Mouse (Mus musculus) forebrain, embryonic 16.5 days (tissue): ENCODE data around the gene Ric3. TPM values are rescaled to one million over a fixed set of nuclear protein-coding genes. Genes with fewer than 3 reads are reported as not detected.

ENCODE experiments used
- ATAC-seq: fragments of 200-750 bp; cut with Nextera tagmentation; 2 replicates; pipeline ENCODE4 v1.8.0; 2017; ENCODE audit warnings: mild to moderate bottlenecking, moderate library complexity
- H3K27ac ChIP-seq: fragments of 300-500 bp; sonication (generic); 2 replicates; pipeline ENCODE4 v1.5.1; 2014; ENCODE audit warnings: low read length, control low read depth
- H3K27me3 ChIP-seq: fragments of 300-500 bp; sonication (generic); replicated peaks from 2 replicates; pipeline ENCODE4 v1.6.1; 2014; ENCODE audit warnings: low read length; ENCODE audit not compliant: control insufficient read depth, insufficient read depth
- H3K36me3 ChIP-seq: fragments of 300-500 bp; sonication (generic); 2 replicates; pipeline ENCODE4 v1.6.1; 2014; ENCODE audit not compliant: control insufficient read depth, insufficient read depth
- H3K4me1 ChIP-seq: fragments of 300-500 bp; sonication (generic); replicated peaks from 2 replicates; pipeline ENCODE4 v1.6.1; 2014; ENCODE audit warnings: low read length; ENCODE audit not compliant: control insufficient read depth, insufficient read depth
- H3K4me2 ChIP-seq: fragments of 300-500 bp; sonication (generic); 2 replicates; pipeline ENCODE4 v1.6.1; 2014; ENCODE audit warnings: mild to moderate bottlenecking, low read length, control low read depth
- H3K4me3 ChIP-seq: fragments of 300-500 bp; sonication (generic); replicated peaks from 2 replicates; pipeline ENCODE4 v1.5.1; 2014; ENCODE audit warnings: mild to moderate bottlenecking, low read length, control low read depth
- H3K9ac ChIP-seq: fragments of 300-500 bp; sonication (generic); replicated peaks from 2 replicates; pipeline ENCODE4 v1.6.1; 2014; ENCODE audit warnings: low read depth, low read length, control low read depth
- H3K9me3 ChIP-seq: fragments of 300-500 bp; sonication (generic); 2 replicates; pipeline ENCODE4 v1.6.1; 2016; ENCODE audit warnings: low read length; ENCODE audit not compliant: control insufficient read depth
- WGBS: fragments of 180-500 bp; shearing (Covaris S2); extraction: QIAGEN DNeasy Blood & Tissue Kit; methylation state at CpG from one replicate; pipeline ENCODE4 v1.1.7; 2014; 5-methylcytosine and 5-hydroxymethylcytosine counted together
- polyA plus RNA-seq: library from polyadenylated mRNA; unstranded; fragments of >200 nt; fragmentation: Nextera tagmentation; extraction: Ambion mirVana; gene quantifications from 2 replicates; pipeline ENCODE4 v1.2.1, GENCODE M21; 2015

Gene Ric3
- polyA plus RNA-seq, 1 experiment from 2014 or later = 34.6 TPM

- WGBS = 73% methylated on average over 6 of the region's 6 CpGs
- no peak overlapping the region for H3K4me2 ChIP-seq
- H3K27ac ChIP-seq = no peak overlapping the region
- no peaks in the 10 kb centered on the region for H3K9me3 ChIP-seq
- no peaks in the 10 kb centered on the region for H3K27me3 ChIP-seq
- H3K4me1 ChIP-seq = no peaks in the 10 kb centered on the region
- no peak overlapping the region for H3K9ac ChIP-seq
- H3K4me3 ChIP-seq = no peak overlapping the region
- H3K36me3 ChIP-seq = no peaks in the 10 kb centered on the region
- no peak for ATAC-seq
Observed at GRCm38 (mm10) chr7:108996156-108996555, 87.0 kb downstream of the Ric3 start.

GRCm38 (mm10) chr7:108993881-108994291 lies 89.2 kb downstream of the Ric3 start:
- no peak overlapping the region for H3K9ac ChIP-seq
- no peaks in the 10 kb centered on the region for H3K9me3 ChIP-seq
- no peak overlapping the region for H3K4me3 ChIP-seq
- no peaks in the 10 kb centered on the region for H3K27me3 ChIP-seq
- no peaks in the 10 kb centered on the region for H3K36me3 ChIP-seq
- H3K27ac ChIP-seq = no peak overlapping the region
- 91% methylated on average over 3 of the region's 3 CpGs for WGBS
- no peak for ATAC-seq
- H3K4me2 ChIP-seq = no peak overlapping the region
- no peaks in the 10 kb centered on the region for H3K4me1 ChIP-seq

DNA sequence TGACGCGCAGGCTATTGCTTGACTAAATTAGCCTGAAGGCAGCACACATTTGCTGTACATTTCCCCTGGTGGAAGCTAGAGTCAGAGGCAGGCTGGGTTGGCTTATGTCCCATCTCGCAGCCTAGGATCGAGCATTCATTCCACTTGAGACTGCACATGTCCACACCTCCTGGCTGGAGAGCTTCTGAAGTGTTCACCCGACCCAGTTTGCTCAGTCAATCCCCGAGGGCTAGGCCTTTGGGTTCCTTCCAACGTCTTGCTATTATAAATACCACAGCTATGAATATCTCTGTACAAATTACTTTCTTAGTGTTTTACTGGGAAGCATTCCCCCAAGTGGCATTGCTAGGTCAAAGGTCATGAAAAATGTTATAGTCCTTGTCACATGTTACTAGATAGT lies 89.9 kb downstream of the Ric3 start:
- no peak overlapping the region for H3K4me3 ChIP-seq
- H3K27me3 ChIP-seq = no peaks in the 10 kb centered on the region
- H3K9me3 ChIP-seq = no peaks in the 10 kb centered on the region
- no peak for ATAC-seq
- WGBS = 81% methylated on average over 7 of the region's 7 CpGs
- H3K27ac ChIP-seq = no peak overlapping the region
- H3K4me1 ChIP-seq = no peaks in the 10 kb centered on the region
- no peaks in the 10 kb centered on the region for H3K36me3 ChIP-seq
- H3K4me2 ChIP-seq = no peak overlapping the region
- H3K9ac ChIP-seq = no peak overlapping the region

- H3K27ac ChIP-seq = no peak overlapping the region
- H3K4me2 ChIP-seq = no peak overlapping the region
- no peaks in the 10 kb centered on the region for H3K27me3 ChIP-seq
- 90% methylated on average over 9 of the region's 9 CpGs for WGBS
- no peak overlapping the region for H3K9ac ChIP-seq
- ATAC-seq = no peak
- no peaks in the 10 kb centered on the region for H3K9me3 ChIP-seq
- H3K36me3 ChIP-seq = no peaks in the 10 kb centered on the region
- H3K4me3 ChIP-seq = no peak overlapping the region
- no peaks in the 10 kb centered on the region for H3K4me1 ChIP-seq
Observed at GRCm38 (mm10) chr7:108991207-108991606, 91.9 kb downstream of the Ric3 start.

- no peaks in the 10 kb centered on the region for H3K36me3 ChIP-seq
- ATAC-seq = no peak
- no peak overlapping the region for H3K4me3 ChIP-seq
- H3K27me3 ChIP-seq = no peaks in the 10 kb centered on the region
- H3K9ac ChIP-seq = no peak overlapping the region
- H3K27ac ChIP-seq = no peak overlapping the region
- no peaks in the 10 kb centered on the region for H3K4me1 ChIP-seq
- H3K4me2 ChIP-seq = no peak overlapping the region
- H3K9me3 ChIP-seq = no peaks in the 10 kb centered on the region
- WGBS = 82% methylated on average over 2 of the region's 3 CpGs
Observed at GRCm38 (mm10) chr7:108985934-108986708, 97.0 kb downstream of the Ric3 start.

Other genes starting within 250 kb of the Ric3 start
- gene Olfr516, start 232.8 kb downstream of the Ric3 start, polyA plus RNA-seq = not detected in 2 replicates
- not detected in 2 replicates for gene Olfr517, start 211.0 kb downstream of the Ric3 start, polyA plus RNA-seq
- not detected in 2 replicates for gene Olfr518, start 198.3 kb downstream of the Ric3 start, polyA plus RNA-seq
- not detected in 2 replicates for gene Olfr519, start 188.9 kb downstream of the Ric3 start, polyA plus RNA-seq
- gene Nlrp10, start 153.2 kb downstream of the Ric3 start, polyA plus RNA-seq = not detected in 2 replicates
- gene Eif3f, start 148.9 kb downstream of the Ric3 start, polyA plus RNA-seq = 80.5 and 85.1 TPM in 2 replicates
- gene Tub, start 133.0 kb downstream of the Ric3 start, polyA plus RNA-seq = 49.4 and 57.8 TPM in 2 replicates
- 64.2 and 82.2 TPM in 2 replicates for gene Lmo1, start 91.9 kb upstream of the Ric3 start, polyA plus RNA-seq